ENCODE assay signal across 8 mouse cellular contexts in the genomic region with DNA sequence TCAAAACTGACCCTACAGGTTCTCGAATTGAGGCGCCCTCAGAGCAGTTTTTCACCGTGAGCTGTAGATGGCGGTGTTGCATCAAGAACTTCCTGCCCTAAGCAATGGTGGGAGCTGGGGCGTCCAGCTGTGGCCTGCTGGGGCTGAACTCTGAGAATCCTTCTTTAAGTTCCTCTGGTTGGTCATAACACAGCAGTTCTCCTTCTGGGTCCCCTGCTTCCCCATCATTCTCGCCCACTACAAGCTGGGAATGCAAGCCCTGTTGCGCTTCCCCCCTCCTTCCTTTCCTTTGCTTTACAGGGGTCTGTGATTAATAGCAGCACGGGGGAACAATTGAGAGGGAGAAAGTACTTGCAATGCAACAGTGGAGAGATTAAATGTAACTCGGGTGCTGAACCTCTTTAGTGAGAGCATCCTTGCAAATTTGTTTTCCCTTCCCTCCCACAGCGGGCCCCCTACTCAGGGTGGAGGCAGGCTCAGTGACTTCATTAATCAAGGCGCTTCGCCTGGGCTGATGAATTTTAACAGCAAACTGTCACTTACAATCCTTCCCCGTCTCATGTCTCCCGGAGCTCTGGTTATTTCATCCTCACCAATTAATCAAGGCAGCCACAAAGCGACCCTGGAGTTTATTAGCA.
DNase-seq lines count a peak whose midpoint lies in the region; ATAC-seq and TF ChIP-seq lines count a peak whose summit lies in the region.

No protein-coding gene starts in this region.

- H3K9ac ChIP-seq in ES-E14 (ENCODE audit: insufficient read depth, low read depth, low read length, poor library complexity, severe bottlenecking): no peak overlapping the region
- H3K9ac ChIP-seq in forebrain, embryonic 13.5 days: no peak overlapping the region
- H3K9ac ChIP-seq in midbrain, embryonic 13.5 days (replicated peaks): no peak overlapping the region
- H3K9ac ChIP-seq in stomach, postnatal 0 days (ENCODE audit: low read length): no peak overlapping the region

- in situ Hi-C loops in ES-E14 (cut with MboI; ENCODE audit: low sequenced_read_pairs in 2 of 2, unreplicated experiment in 2 of 2): no loop called here

- TF ChIP-seq EP300 in stomach, postnatal 0 days (optimal IDR thresholded peaks at IDR 0.05): no peak

- no peaks in the 10 kb centered on the region for H3K27me3 ChIP-seq in forebrain, embryonic 13.5 days
- no peaks in the 10 kb centered on the region for H3K27me3 ChIP-seq in midbrain, embryonic 13.5 days
- no peaks in the 10 kb centered on the region for H3K27me3 ChIP-seq in stomach, postnatal 0 days (ENCODE audit: control insufficient read depth, insufficient read depth, low read length)
- H3K27me3 ChIP-seq in thymus, adult 2 months (ENCODE audit: control insufficient read depth, insufficient read depth, low read length): no peaks in the 10 kb centered on the region

- no peaks in the 10 kb centered on the region for H3K4me1 ChIP-seq in ES-E14 (ENCODE audit: control insufficient read depth in 2 of 2, insufficient read depth in 2 of 2, low read length in 2 of 2, poor library complexity in 1 of 2)
- H3K4me1 ChIP-seq in forebrain, embryonic 13.5 days: peaks cover 10% of the 10 kb centered on the region
- H3K4me1 ChIP-seq in midbrain, embryonic 13.5 days (replicated peaks): peaks cover 8% of the 10 kb centered on the region
- no peaks in the 10 kb centered on the region for H3K4me1 ChIP-seq in stomach, postnatal 0 days (replicated peaks; ENCODE audit: control insufficient read depth, insufficient read depth)
- H3K4me1 ChIP-seq in thymus, adult 2 months (replicated peaks; ENCODE audit: control insufficient read depth, insufficient read depth, low read length): no peaks in the 10 kb centered on the region

- no peak overlapping the region for H3K27ac ChIP-seq in ES-E14 (ENCODE audit: insufficient read depth, low read depth, low read length, poor library complexity, severe bottlenecking)
- H3K27ac ChIP-seq in forebrain, embryonic 13.5 days: no peak overlapping the region
- H3K27ac ChIP-seq in midbrain, embryonic 13.5 days: no peak overlapping the region
- no peak overlapping the region for H3K27ac ChIP-seq in stomach, postnatal 0 days (replicated peaks)
- H3K27ac ChIP-seq in thymus, adult 2 months (ENCODE audit: control insufficient read depth, insufficient read depth, low read length): no peak overlapping the region

- H3K4me2 ChIP-seq in forebrain, embryonic 13.5 days: peak overlapping the region; percentile 62
- peak overlapping the region; percentile 59 for H3K4me2 ChIP-seq in midbrain, embryonic 13.5 days (replicated peaks)
- H3K4me2 ChIP-seq in stomach, postnatal 0 days (replicated peaks; ENCODE audit: low read depth): no peak overlapping the region

- no peak overlapping the region for H3K4me3 ChIP-seq in ES-E14 (ENCODE audit: insufficient read depth in 1 of 2, low read depth in 1 of 2, low read length in 2 of 2, poor library complexity in 1 of 2, severe bottlenecking in 1 of 2)
- H3K4me3 ChIP-seq in forebrain, embryonic 13.5 days: peak overlapping the region; percentile 32
- peak overlapping the region; percentile 28 for H3K4me3 ChIP-seq in midbrain, embryonic 13.5 days (replicated peaks)
- H3K4me3 ChIP-seq in stomach, postnatal 0 days (ENCODE audit: low read depth, low read length): no peak overlapping the region
- H3K4me3 ChIP-seq in thymus, adult 2 months (ENCODE audit: control insufficient read depth, insufficient read depth, low read length): no peak overlapping the region

- WGBS in forebrain, embryonic 13.5 days: 2% methylated on average over 15 of the region's 15 CpGs
- 1% methylated on average over 15 of the region's 15 CpGs for whole genome bisulfite sequencing in midbrain, embryonic 13.5 days
- WGBS in stomach, postnatal 0 days: 5% methylated on average over 15 of the region's 15 CpGs
- 19% methylated on average over 15 of the region's 15 CpGs for WGBS in thymus, adult 2 months

- DNase-seq in ES-E14 (ENCODE audit: low read depth, low spot score): peak; percentile 47
- peak; percentile 62 to 67 for DNase-seq in adrenal gland, postnatal 36 days
- peak; percentile 30 for DNase-seq in hindlimb bud, embryonic 11.5 days (ENCODE audit: extremely low spot score, low read depth, low spot score)
- DNase-seq in left cerebral cortex, adult 8-10 months (ENCODE audit: low spot score in 2 of 2): peak; percentile 10 to 43
- DNase-seq in stomach, postnatal 0 days (ENCODE audit: low spot score): peak; percentile 68
- DNase-seq in thymus, adult 2 months: no peak

- peak; percentile 85 for TF ChIP-seq CTCF in stomach, postnatal 0 days (IDR thresholded peaks at IDR 0.05; ENCODE audit: low read depth)
- TF ChIP-seq CTCF in thymus, adult 2 months (IDR thresholded peaks at IDR 0.05; ENCODE audit: borderline replicate concordance, control insufficient read depth, extremely low read depth, insufficient read depth, low read length, poor library complexity): no peak

- ATAC-seq in forebrain, embryonic 13.5 days: peak; percentile 93
- ATAC-seq in midbrain, embryonic 13.5 days: peak; percentile 96
- ATAC-seq in stomach, postnatal 0 days (ENCODE audit: low FRiP score, low TSS enrichment): 0 out of 2 replicates have a peak, but pooled peaks have one; percentile 49

- TF ChIP-seq POLR2A in thymus, adult 2 months (IDR thresholded peaks at IDR 0.05; ENCODE audit: control insufficient read depth, extremely low read depth, insufficient read depth, low read length, poor library complexity): no peak

- no peaks in the 10 kb centered on the region for H3K9me3 ChIP-seq in ES-E14 (ENCODE audit: control insufficient read depth, insufficient read depth, low read depth, low read length)
- H3K9me3 ChIP-seq in forebrain, embryonic 13.5 days (replicated peaks): no peaks in the 10 kb centered on the region
- H3K9me3 ChIP-seq in midbrain, embryonic 13.5 days: no peaks in the 10 kb centered on the region
- H3K9me3 ChIP-seq in stomach, postnatal 0 days (ENCODE audit: control insufficient read depth, low read length): no peaks in the 10 kb centered on the region

- no peaks in the 10 kb centered on the region for H3K36me3 ChIP-seq in ES-E14 (ENCODE audit: control insufficient read depth, insufficient read depth, low read length, poor library complexity, severe bottlenecking)
- H3K36me3 ChIP-seq in forebrain, embryonic 13.5 days (ENCODE audit: poor library complexity, severe bottlenecking): no peaks in the 10 kb centered on the region
- H3K36me3 ChIP-seq in midbrain, embryonic 13.5 days: no peaks in the 10 kb centered on the region
- no peaks in the 10 kb centered on the region for H3K36me3 ChIP-seq in stomach, postnatal 0 days (ENCODE audit: control insufficient read depth, insufficient read depth, low read length)
- no peaks in the 10 kb centered on the region for H3K36me3 ChIP-seq in thymus, adult 2 months (ENCODE audit: control insufficient read depth, insufficient read depth, low read length)

TF ChIP-seq in ES-E14, 5 proteins besides CTCF, POLR2A, EP300 and RAD21:
- TF ChIP-seq ZC3H11A (IDR thresholded peaks at IDR 0.05; ENCODE audit: borderline replicate concordance, low read depth, low read length): peak; percentile 62
- no peak for TF ChIP-seq CHD2 (IDR thresholded peaks at IDR 0.05; ENCODE audit: low read depth, low read length)

Comparison
In these comparisons a context has a peak if more than half of its experiments do, and no peak if none do; other contexts are left out.
1. H3K4me3 ChIP-seq: peak in forebrain, embryonic 13.5 days (single experiment) and midbrain, embryonic 13.5 days (single experiment); none in ES-E14 (0 of 2), stomach, postnatal 0 days (single experiment) and thymus, adult 2 months (single experiment).
2. Peak in every context shown above with its lines, with median percentiles within 50 percentile points of each other: ATAC-seq.